Mouse (Mus musculus): Measurements from ENCODE around the gene Olfr92. TPM values are rescaled to one million over a fixed set of nuclear protein-coding genes. Genes with fewer than 3 reads are reported as not detected.

Gene Olfr92
- polyA plus RNA-seq, 1 experiment from 2014 or later = not detected

Other genes with a start within 250 kb of the Olfr92 start
- not detected in 2 replicates for gene Trim40, start 230.0 kb downstream of the Olfr92 start, polyA plus RNA-seq (2015; fragmentation: Nextera tagmentation; extraction: Ambion mirVana)
- gene Trim31, start 222.0 kb downstream of the Olfr92 start, polyA plus RNA-seq (2015; fragmentation: Nextera tagmentation; extraction: Ambion mirVana) = not detected in 2 replicates
- gene Rnf39, start 177.2 kb downstream of the Olfr92 start, polyA plus RNA-seq (2015; fragmentation: Nextera tagmentation; extraction: Ambion mirVana) = 6.8 and 9.1 TPM in 2 replicates
- gene Ppp1r11, start 168.3 kb downstream of the Olfr92 start, polyA plus RNA-seq (2015; fragmentation: Nextera tagmentation; extraction: Ambion mirVana) = 106 and 112 TPM in 2 replicates
- 83.5 and 97.9 TPM in 2 replicates for gene Znrd1, start 161.5 kb downstream of the Olfr92 start, polyA plus RNA-seq (2015; fragmentation: Nextera tagmentation; extraction: Ambion mirVana)
- 5.5 and 5.9 TPM in 2 replicates for gene Znrd1as, start 161.5 kb downstream of the Olfr92 start, polyA plus RNA-seq (2015; fragmentation: Nextera tagmentation; extraction: Ambion mirVana)
- gene 2410137M14Rik, start 138.9 kb downstream of the Olfr92 start, polyA plus RNA-seq (2015; fragmentation: Nextera tagmentation; extraction: Ambion mirVana) = 0.18 and 0.21 TPM in 2 replicates
- gene H2-M5, start 130.6 kb downstream of the Olfr92 start, polyA plus RNA-seq (2015; fragmentation: Nextera tagmentation; extraction: Ambion mirVana) = 0.87 and 0.88 TPM in 2 replicates
- 64.4 and 72.9 TPM in 2 replicates for gene Zfp57, start 118.9 kb downstream of the Olfr92 start, polyA plus RNA-seq (2015; fragmentation: Nextera tagmentation; extraction: Ambion mirVana)
- 0.14 TPM in 1 of 2 replicates, not detected in the other for gene Mog, start 96.7 kb downstream of the Olfr92 start, polyA plus RNA-seq (2015; fragmentation: Nextera tagmentation; extraction: Ambion mirVana)
- 8.1 and 8.7 TPM in 2 replicates for gene Gabbr1, start 74.1 kb downstream of the Olfr92 start, polyA plus RNA-seq (2015; fragmentation: Nextera tagmentation; extraction: Ambion mirVana)
- not detected in 2 replicates for gene Olfr90, start 31.6 kb downstream of the Olfr92 start, polyA plus RNA-seq (2015; fragmentation: Nextera tagmentation; extraction: Ambion mirVana)
- gene Olfr91, start 21.8 kb downstream of the Olfr92 start, polyA plus RNA-seq (2015; fragmentation: Nextera tagmentation; extraction: Ambion mirVana) = not detected in 2 replicates
- gene Olfr93, start 41.4 kb upstream of the Olfr92 start, polyA plus RNA-seq (2015; fragmentation: Nextera tagmentation; extraction: Ambion mirVana) = not detected in 2 replicates
- gene Ubd, start 73.8 kb upstream of the Olfr92 start, polyA plus RNA-seq (2015; fragmentation: Nextera tagmentation; extraction: Ambion mirVana) = not detected in 2 replicates
- 0.12 and 0.14 TPM in 2 replicates for gene Olfr94, start 80.9 kb upstream of the Olfr92 start, polyA plus RNA-seq (2015; fragmentation: Nextera tagmentation; extraction: Ambion mirVana)
- not detected in 2 replicates for gene Olfr95, start 93.0 kb upstream of the Olfr92 start, polyA plus RNA-seq (2015; fragmentation: Nextera tagmentation; extraction: Ambion mirVana)
- not detected in 2 replicates for gene Olfr96, start 100.1 kb upstream of the Olfr92 start, polyA plus RNA-seq (2015; fragmentation: Nextera tagmentation; extraction: Ambion mirVana)
- gene Olfr97, start 117.2 kb upstream of the Olfr92 start, polyA plus RNA-seq (2015; fragmentation: Nextera tagmentation; extraction: Ambion mirVana) = not detected in 2 replicates
- not detected in 2 replicates for gene Olfr98, start 143.7 kb upstream of the Olfr92 start, polyA plus RNA-seq (2015; fragmentation: Nextera tagmentation; extraction: Ambion mirVana)
- gene H2-M3, start 150.1 kb upstream of the Olfr92 start, polyA plus RNA-seq (2015; fragmentation: Nextera tagmentation; extraction: Ambion mirVana) = 1.9 and 3.3 TPM in 2 replicates
- not detected in 2 replicates for gene Olfr99, start 163.4 kb upstream of the Olfr92 start, polyA plus RNA-seq (2015; fragmentation: Nextera tagmentation; extraction: Ambion mirVana)
- gene Olfr101, start 184.2 kb upstream of the Olfr92 start, polyA plus RNA-seq (2015; fragmentation: Nextera tagmentation; extraction: Ambion mirVana) = not detected in 2 replicates
- not detected in 2 replicates for gene Olfr102, start 197.0 kb upstream of the Olfr92 start, polyA plus RNA-seq (2015; fragmentation: Nextera tagmentation; extraction: Ambion mirVana)
- gene Olfr103, start 219.6 kb upstream of the Olfr92 start, polyA plus RNA-seq (2015; fragmentation: Nextera tagmentation; extraction: Ambion mirVana) = not detected in 2 replicates
- gene Olfr104-ps, start 239.5 kb upstream of the Olfr92 start, polyA plus RNA-seq (2015; fragmentation: Nextera tagmentation; extraction: Ambion mirVana) = not detected in 2 replicates

All from limb, embryonic 15.5 days (tissue).